Mouse (Mus musculus): ENCODE data around the gene Rnaseh1.

GRCm38 (mm10) chr12:28635535-28636476, 13.6 kb upstream of the Rnaseh1 start, which contains the start of gene Rps7:
- peak; percentile 79; the same call in 1 of the 2 replicates for TF ChIP-seq POLR2A (IDR thresholded peaks at IDR 0.05; ENCODE audit: extremely low read depth, insufficient read depth, low read length)
- no peak for TF ChIP-seq CTCF (IDR thresholded peaks at IDR 0.05; ENCODE audit: low read depth, low read length)
